Mouse (Mus musculus) lung, embryonic 14.5 days (tissue): ENCODE results near the gene Chdh. TPM values are rescaled to one million over a fixed set of nuclear protein-coding genes. Genes with fewer than 3 reads are reported as not detected.

Source experiments
- ATAC-seq: fragments of 200-750 bp; cut with Nextera tagmentation; 2 replicates; pipeline ENCODE4 v1.8.0; 2017; ENCODE audit warnings: mild to moderate bottlenecking, moderate TSS enrichment, moderate library complexity; ENCODE audit not compliant: insufficient read depth
- DNase-seq: peaks from one replicate; pipeline ENCODE4 v3.0.0-alpha.2; 2015
- H3K27ac ChIP-seq: fragments of 300-500 bp; sonication (generic); 2 replicates; pipeline ENCODE4 v1.5.1; 2014; ENCODE audit warnings: low read depth, mild to moderate bottlenecking, moderate library complexity
- H3K27me3 ChIP-seq: fragments of 300-500 bp; sonication (generic); 2 replicates; pipeline ENCODE4 v1.6.1; 2014; ENCODE audit warnings: low read length, control low read depth; ENCODE audit not compliant: insufficient read depth
- H3K36me3 ChIP-seq: fragments of 300-500 bp; sonication (generic); 2 replicates; pipeline ENCODE4 v1.6.1; 2014; ENCODE audit warnings: control low read depth; ENCODE audit not compliant: insufficient read depth
- H3K4me1 ChIP-seq: fragments of 300-500 bp; sonication (generic); 2 replicates; pipeline ENCODE4 v1.6.1; 2014; ENCODE audit warnings: antibody characterized with exemption, control low read depth; ENCODE audit not compliant: insufficient read depth
- H3K4me2 ChIP-seq: fragments of 300-500 bp; sonication (generic); 2 replicates; pipeline ENCODE4 v1.6.1; 2014; ENCODE audit warnings: mild to moderate bottlenecking
- H3K4me3 ChIP-seq: fragments of 300-500 bp; sonication (generic); 2 replicates; pipeline ENCODE4 v1.5.1; 2014; ENCODE audit warnings: low read depth, low read length
- H3K9ac ChIP-seq: fragments of 300-500 bp; sonication (generic); 2 replicates; pipeline ENCODE4 v1.6.1; 2014
- H3K9me3 ChIP-seq: fragments of 300-500 bp; sonication (generic); 2 replicates; pipeline ENCODE4 v1.6.1; 2016; ENCODE audit warnings: low read depth, low read length, control low read depth
- CTCF ChIP-seq: IDR thresholded peaks from 2 replicates; pipeline ENCODE4 v1.5.1; 2016; ENCODE audit warnings: antibody characterized with exemption, low read depth
- WGBS: fragments of 180-500 bp; shearing (Covaris S2); extraction: QIAGEN DNeasy Blood & Tissue Kit; methylation state at CpG from one replicate; pipeline ENCODE4 v1.1.7; 2014; 5-methylcytosine and 5-hydroxymethylcytosine counted together
- polyA plus RNA-seq: library from polyadenylated mRNA; unstranded; fragments of >200 nt; fragmentation: Nextera tagmentation; extraction: Ambion mirVana; gene quantifications from 2 replicates; pipeline ENCODE4 v1.2.1, GENCODE M21; 2014

Chdh gene
- polyA plus RNA-seq, 1 experiment from 2014 or later, result 0.78 TPM

DNA sequence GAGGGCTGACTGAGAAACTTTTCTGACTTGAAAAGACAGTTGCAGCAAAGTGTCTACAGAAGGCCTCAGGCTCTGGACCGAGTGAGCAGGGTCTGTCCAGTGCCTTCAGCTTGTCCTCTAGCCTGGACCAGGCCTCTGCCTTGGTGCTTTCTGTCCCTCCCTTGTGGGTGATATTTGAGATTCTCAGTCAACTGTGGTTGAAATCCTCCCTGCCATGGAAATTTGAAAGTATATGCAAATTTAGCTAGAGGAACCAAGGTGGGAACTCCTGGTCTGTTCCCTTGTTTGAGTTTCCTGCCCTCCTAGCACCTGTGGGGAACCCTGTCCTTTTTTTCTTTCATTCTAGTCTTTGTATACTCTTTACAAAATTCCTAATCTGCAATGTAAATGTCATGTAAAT, 6.2 kb downstream of the Chdh start:
- TF ChIP-seq CTCF, result no peak
- Histone ChIP-seq H3K4me1 (no peaks in the 10 kb centered on the region), H3K27ac (no peak overlapping the region), H3K9ac (no peak overlapping the region), H3K4me2 (no peak overlapping the region), H3K4me3 (no peak overlapping the region), H3K36me3 (no peaks in the 10 kb centered on the region), H3K27me3 (0 out of 2 replicates have a peak, but pooled peaks cover 2% of the 10 kb centered on the region), H3K9me3 (no peaks in the 10 kb centered on the region)
- WGBS, result 47% methylated on average over 1 of the region's 1 CpGs
- DNase-seq, result no peak
- ATAC-seq, result no peak

- no peak for TF ChIP-seq CTCF
These were observed 7.8 kb downstream of the Chdh start for GRCm38 (mm10) chr14:30016666-30017065.

GRCm38 (mm10) chr14:30017794-30018462, 9.1 kb downstream of the Chdh start:
- WGBS, result 78% methylated on average over 8 of the region's 8 CpGs
- DNase-seq, result no peak
- Histone ChIP-seq H3K36me3 (no peaks in the 10 kb centered on the region), H3K4me3 (no peak overlapping the region), H3K9me3 (no peaks in the 10 kb centered on the region), H3K27me3 (no peaks in the 10 kb centered on the region), H3K9ac (no peak overlapping the region), H3K27ac (no peak overlapping the region), H3K4me1 (no peaks in the 10 kb centered on the region), H3K4me2 (no peak overlapping the region)
- no peak for TF ChIP-seq CTCF
- no peak for ATAC-seq

More at GRCm38 (mm10) chr14:30016666-30017065, 7.8 kb downstream of the Chdh start:
- no peak for ATAC-seq
- H3K4me2 ChIP-seq, result no peak overlapping the region
- no peak overlapping the region for H3K4me3 ChIP-seq
- H3K27me3 ChIP-seq, result no peaks in the 10 kb centered on the region
- H3K9ac ChIP-seq, result no peak overlapping the region
- H3K4me1 ChIP-seq, result no peaks in the 10 kb centered on the region
- H3K9me3 ChIP-seq, result no peaks in the 10 kb centered on the region
- no peak for DNase-seq
- no peaks in the 10 kb centered on the region for H3K36me3 ChIP-seq
- H3K27ac ChIP-seq, result no peak overlapping the region
- 88% methylated on average over 5 of the region's 5 CpGs for WGBS

DNA sequence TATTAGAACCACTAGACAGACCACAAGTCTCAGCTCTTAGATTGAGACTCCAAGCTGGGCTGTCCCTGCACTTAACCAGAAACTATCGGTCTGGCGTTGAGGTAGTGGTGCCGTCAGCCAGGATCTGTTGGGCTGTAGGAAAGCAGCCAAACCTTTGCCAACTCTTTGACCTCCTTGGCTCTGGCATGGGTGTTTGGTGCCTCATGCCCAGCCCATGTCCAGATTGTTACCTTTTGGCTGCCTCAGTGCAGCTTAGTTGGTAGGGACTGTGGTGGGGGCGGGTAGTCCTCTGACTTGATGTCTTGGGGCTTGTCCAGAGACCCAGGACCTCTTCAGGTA, 9.6 kb downstream of the Chdh start:
- ATAC-seq, result no peak
- no peak for DNase-seq
- Histone ChIP-seq H3K4me1 (no peaks in the 10 kb centered on the region), H3K4me2 (no peak overlapping the region), H3K9me3 (no peaks in the 10 kb centered on the region), H3K27me3 (no peaks in the 10 kb centered on the region), H3K9ac (no peak overlapping the region), H3K4me3 (no peak overlapping the region), H3K27ac (no peak overlapping the region), H3K36me3 (no peaks in the 10 kb centered on the region)
- 92% methylated on average over 4 of the region's 4 CpGs for WGBS
- no peak for TF ChIP-seq CTCF

DNA sequence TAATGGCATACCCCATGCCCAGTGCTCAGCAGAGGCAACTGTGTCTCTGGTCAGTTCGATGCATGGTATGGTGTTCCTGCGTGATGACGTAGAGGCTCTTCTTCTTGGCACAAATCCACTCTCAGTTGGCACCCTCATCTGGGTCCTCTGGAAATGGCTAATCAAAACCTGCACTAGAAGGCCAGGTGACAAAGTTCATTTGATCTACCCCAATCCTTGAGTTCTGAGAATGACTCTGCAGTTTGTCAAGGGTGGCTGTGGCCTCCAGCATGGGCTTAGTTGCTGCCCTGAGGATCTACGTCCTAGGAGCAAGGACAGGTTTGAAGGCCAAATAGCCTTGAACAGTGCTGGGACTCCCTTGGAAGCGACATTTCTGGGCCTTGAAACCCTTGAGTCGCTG, 10.0 kb downstream of the Chdh start:
- TF ChIP-seq CTCF, result no peak
- DNase-seq (no peak), ATAC-seq (no peak)
- H3K4me3 ChIP-seq, result no peak overlapping the region
- no peaks in the 10 kb centered on the region for H3K4me1 ChIP-seq
- no peak overlapping the region for H3K4me2 ChIP-seq
- H3K27ac ChIP-seq, result no peak overlapping the region
- no peaks in the 10 kb centered on the region for H3K36me3 ChIP-seq
- no peaks in the 10 kb centered on the region for H3K9me3 ChIP-seq
- WGBS, result 87% methylated on average over 6 of the region's 6 CpGs
- H3K27me3 ChIP-seq, result no peaks in the 10 kb centered on the region
- H3K9ac ChIP-seq, result no peak overlapping the region

DNA sequence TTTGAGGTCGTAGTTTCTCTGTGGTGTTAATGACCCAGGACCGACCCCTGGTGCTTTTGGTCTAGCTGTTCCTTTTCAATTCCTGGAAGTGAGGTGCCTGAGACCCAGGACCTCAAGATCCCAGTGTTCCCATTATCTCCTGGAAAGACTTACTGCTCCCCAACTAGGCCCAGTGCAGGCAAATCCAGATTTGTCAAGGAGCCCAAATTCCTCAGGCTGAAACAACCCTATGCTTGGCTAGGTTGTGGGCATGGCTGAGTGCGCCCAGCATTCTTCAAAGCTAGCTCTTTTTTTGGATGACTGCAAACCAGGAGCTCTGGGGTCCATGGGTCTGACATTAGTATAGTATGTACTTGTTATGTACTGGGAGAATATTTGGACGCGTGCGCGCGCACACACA, 10.6 kb downstream of the Chdh start:
- Histone ChIP-seq H3K27me3 (no peaks in the 10 kb centered on the region), H3K4me1 (no peaks in the 10 kb centered on the region), H3K9me3 (no peaks in the 10 kb centered on the region), H3K4me3 (no peak overlapping the region), H3K9ac (no peak overlapping the region), H3K4me2 (no peak overlapping the region), H3K27ac (no peak overlapping the region), H3K36me3 (no peaks in the 10 kb centered on the region)
- TF ChIP-seq CTCF, result no peak
- ATAC-seq, result no peak
- DNase-seq, result no peak
- 92% methylated on average over 8 of the region's 8 CpGs for WGBS

DNA sequence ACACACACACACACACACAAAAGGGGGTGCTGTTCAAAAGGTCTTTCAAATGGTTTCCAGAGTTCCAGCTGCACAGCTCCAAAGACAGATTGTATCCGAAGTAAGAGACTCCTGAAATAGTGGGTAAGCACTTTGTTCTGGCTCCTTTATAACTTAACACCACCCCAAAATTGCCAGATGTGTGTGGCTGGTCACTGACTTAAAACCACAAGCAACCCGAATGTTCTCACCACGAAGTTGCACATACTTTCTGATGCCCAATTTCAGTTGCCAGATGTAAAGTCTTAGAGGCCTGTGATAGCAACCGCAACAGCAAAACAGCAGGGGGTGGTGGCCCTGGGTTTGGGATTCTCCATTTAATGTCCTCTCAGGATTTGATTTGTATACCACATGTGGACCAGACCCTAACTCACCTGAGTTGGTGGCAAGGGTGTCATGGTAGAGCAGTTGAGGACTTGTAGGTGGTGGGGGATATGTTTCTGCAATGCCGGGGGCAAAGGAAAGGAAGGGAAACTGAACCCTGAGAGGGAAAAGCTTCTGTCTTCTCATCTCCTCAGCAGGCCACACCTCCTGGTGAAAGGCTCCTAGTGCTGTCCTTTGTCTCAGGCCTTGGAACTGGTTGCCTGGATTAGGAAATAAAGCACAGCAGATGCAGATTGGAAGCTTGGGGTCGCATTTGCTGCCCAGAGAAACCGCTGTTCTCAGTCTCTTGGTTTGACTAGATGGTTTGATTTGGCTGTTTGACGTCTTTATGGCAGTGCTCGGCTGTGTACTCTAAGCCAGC, 11.2 kb downstream of the Chdh start:
- DNase-seq (no peak), ATAC-seq (no peak)
- Histone ChIP-seq H3K9me3 (no peaks in the 10 kb centered on the region), H3K4me3 (no peak overlapping the region), H3K9ac (no peak overlapping the region), H3K36me3 (no peaks in the 10 kb centered on the region), H3K4me1 (no peaks in the 10 kb centered on the region), H3K4me2 (no peak overlapping the region), H3K27ac (no peak overlapping the region), H3K27me3 (no peaks in the 10 kb centered on the region)
- TF ChIP-seq CTCF, result no peak
- WGBS, result 60% methylated on average over 9 of the region's 9 CpGs
